Mouse (Mus musculus) left cerebral cortex, postnatal 10 days (tissue): ENCODE results near the gene Chka. TPM values are rescaled to one million over a fixed set of nuclear protein-coding genes. Genes with fewer than 3 reads are reported as not detected.

ENCODE experiments used
- DNase-seq, 2 experiments: peaks; one replicate each; pipeline ENCODE4 v3.0.0; 2021 to 2022; ENCODE audit warnings: low spot score in 2 of 2, mixed read lengths in 1 of 2; ENCODE audit errors: extremely low spot score in 1 of 2
- intact Hi-C: fragments of 180-260 bp; cut with DNase I; formaldehyde crosslinking; loops from one replicate; pipeline ENCODE4 v1.15.1; 2025
- total RNA-seq, 2 experiments: library from RNA; stranded (reverse); gene quantifications; 2 replicates each; pipeline ENCODE4 v1.2.3; 2021

The Chka gene
- total RNA-seq, 2 experiments from 2014 or later: 77.3 to 93.0 TPM

DNA sequence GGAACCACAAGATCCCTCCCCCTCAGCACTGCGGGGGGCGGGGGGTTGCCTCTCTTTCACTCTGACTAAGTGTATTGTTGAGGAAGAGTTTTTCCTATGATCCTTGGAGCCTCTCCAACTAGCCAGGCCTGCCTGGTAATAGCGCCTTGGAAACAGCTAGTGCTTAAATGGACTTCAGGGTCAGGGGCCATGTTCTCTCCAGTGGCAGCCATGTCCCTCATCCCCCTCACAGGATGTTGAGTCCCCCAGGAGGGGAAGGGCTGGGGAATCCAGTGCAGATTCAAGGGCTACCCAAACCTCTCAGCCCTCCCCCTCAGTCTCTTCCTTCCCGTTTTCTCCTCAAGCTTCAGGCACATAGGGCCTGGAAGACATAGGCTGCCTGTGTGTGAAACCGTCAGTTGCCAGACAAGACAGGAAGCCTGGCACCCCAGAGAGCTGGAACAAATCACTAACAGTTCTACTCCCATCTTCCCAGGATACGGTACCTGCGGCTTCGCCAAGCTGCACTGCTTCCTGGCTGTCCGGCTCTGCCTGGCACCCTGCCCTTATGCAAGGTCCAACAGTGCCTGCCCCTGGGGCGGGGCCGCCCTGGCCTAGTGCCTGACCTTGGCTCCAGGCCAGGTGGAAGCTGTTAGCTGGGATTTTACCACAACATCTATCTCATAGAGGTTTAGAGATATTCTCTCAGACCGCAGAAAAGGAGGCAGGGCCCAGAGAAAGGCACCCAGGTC, 77.8 kb downstream of the Chka start, which contains the start of gene Aldh3b1:
Aldh3b1 (minus strand) TSS at position 598 of the 731 bp plus-strand sequence.
- peak in 1 of 2 experiments; percentile 91 for DNase-seq
- intact Hi-C loops: no loop called here

DNA sequence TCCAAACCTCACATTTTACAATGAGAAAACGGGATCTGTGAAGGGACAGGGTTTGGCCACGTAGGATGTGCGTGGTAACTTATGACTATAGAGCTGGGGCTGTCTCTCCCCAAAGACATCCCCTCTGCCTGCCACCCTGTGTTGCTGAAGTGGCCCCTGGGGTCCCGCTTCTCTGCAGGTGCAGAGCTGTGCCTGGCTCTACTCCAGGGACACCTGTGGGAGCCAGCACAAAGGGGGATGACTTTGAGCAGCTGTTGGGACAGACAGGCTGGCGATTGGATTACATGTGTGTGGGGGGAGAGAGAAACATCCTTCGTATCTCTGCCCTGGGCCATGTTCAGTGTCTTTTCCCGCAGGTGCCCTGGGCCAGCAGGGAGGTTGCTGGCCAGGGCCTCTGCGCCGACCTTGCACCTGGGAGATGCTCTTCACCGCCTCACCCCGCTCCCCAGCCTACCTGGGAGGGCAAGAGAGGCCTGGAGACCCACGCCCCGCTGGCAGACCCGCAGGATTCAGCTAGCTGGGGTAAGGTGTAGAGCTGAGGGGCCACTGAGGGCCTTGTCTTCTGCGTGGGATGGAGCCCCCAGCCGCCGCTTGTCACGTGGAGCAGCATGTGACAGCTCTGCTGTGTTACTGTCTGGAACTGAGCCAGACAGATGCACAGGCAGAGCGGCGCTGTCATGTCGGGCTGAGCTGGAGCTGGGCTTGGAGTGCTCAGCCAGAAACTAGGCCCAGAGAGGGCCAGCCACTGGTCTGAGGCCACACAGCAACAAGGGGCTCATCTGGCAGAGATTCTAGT, 78.9 kb downstream of the Chka start:
- intact Hi-C loops: no loop called here
- DNase-seq: no peak

- intact Hi-C loops: no loop called here
- no peak for DNase-seq
Observed at GRCm38 (mm10) chr19:3931716-3932115, 80.1 kb downstream of the Chka start.

GRCm38 (mm10) chr19:3935032-3935895, 83.7 kb downstream of the Chka start, which contains the start of gene Unc93b1:
Unc93b1 (plus strand) TSS chr19:3935186.
- DNase-seq: peak in 1 of 2 experiments; percentile 86
- intact Hi-C loops: no loop called here

DNA sequence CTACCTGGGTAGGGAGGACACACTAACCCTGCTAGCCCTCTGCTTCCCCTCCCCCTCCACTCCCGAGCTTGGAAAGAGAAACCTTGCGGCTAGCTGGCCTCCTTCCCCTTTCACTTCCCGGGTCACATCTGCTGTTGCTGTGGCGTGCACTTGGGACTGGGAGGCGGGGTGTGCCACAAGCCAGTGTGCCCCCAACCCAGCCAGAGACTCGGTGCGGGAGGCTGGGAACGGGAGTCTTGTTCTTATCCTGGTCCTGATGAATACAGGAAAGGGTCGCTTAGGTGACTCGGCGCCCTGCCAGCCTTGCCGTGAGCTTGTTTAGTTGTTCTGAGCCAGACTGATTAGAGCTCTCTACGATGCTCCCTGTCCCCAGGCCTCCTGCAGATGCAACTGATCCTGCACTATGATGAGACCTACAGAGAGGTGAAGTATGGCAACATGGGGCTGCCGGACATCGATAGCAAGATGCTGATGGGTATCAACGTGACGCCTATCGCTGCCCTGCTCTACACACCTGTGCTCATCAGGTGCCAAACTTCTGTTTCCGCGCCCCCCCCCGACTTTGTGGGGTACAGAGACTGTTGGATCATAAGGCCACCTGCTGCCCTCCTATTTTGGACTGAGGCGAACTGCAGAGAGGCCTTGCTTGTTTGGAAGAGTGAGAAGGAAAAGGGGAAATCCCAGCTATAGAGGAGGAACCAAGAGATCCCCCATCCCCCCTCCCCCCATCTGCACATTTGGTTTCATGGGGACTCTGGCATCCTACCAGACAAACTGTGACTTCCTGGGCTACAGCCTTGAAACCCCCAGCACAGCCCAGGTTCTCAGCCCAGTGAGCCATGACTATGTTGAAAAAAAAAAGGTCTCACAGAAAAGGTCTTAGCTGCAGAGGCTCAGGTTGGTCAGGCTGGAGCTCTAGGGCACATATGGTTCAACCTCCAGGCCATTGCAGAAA, 84.6 kb downstream of the Chka start:
- intact Hi-C loops: no loop called here
- DNase-seq: peak in 1 of 2 experiments; percentile 80

DNA sequence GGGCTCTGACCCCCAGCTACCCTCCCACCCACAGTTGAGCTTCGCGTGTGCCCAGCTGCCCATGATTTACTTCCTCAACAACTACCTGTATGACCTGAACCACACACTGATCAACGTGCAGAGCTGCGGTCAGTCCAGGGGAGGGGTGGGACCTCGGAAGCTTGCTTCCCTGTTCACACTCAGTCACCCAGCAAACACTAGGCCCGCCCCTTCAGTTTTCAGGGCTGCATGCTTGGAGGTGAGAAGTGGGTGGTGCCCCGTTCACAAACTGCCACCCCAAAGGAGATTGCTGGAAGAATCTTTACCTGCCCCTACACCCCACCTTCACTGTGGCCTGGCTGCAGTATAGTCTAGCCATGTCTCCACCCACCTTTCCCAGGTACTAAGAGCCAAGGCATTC, 90.7 kb downstream of the Chka start:
- intact Hi-C loops: loop anchor here (10.0 kb wide), 1 partner anchor 282 kb away; no protein-coding TSS in a partner anchor
- DNase-seq: no peak

GRCm38 (mm10) chr19:3942986-3943735, 91.6 kb downstream of the Chka start:
- intact Hi-C loops: loop anchor here (10.0 kb wide), 1 partner anchor 282 kb away; no protein-coding TSS in a partner anchor
- no peak for DNase-seq

Other genes with a start within 250 kb of the Chka start
- 10 to 100 TPM; 10.1 TPM for gene Lrp5, start 165.2 kb upstream of the Chka start, total RNA-seq
- 10 to 100 TPM; 47.5 TPM for gene 1810055G02Rik, start 143.5 kb upstream of the Chka start, total RNA-seq
- 10 to 100 TPM; 56.2 to 62.9 TPM for gene Kmt5b, start 84.4 kb upstream of the Chka start, total RNA-seq
- 10 to 100 TPM; 14.2 to 22.4 TPM for gene Tcirg1, start 55.4 kb downstream of the Chka start, total RNA-seq
- 100 to 1,000 TPM; 123 to 130 TPM for gene Ndufs8, start 61.0 kb downstream of the Chka start, total RNA-seq
- gene Aldh3b1, start 78.0 kb downstream of the Chka start, total RNA-seq: 1 to 10 TPM; 1.5 to 1.7 TPM
- gene Unc93b1, start 83.4 kb downstream of the Chka start, total RNA-seq: 10 to 100 TPM; 15.0 to 16.3 TPM
- not detected for gene Aldh3b3, start 106.9 kb downstream of the Chka start, total RNA-seq
- gene Aldh3b2, start 120.6 kb downstream of the Chka start, total RNA-seq: 1 to 10 TPM; 2.3 to 2.4 TPM
- 1 to 10 TPM; 1.7 to 1.8 TPM for gene Acy3, start 134.8 kb downstream of the Chka start, total RNA-seq
- gene Tbx10, start 141.0 kb downstream of the Chka start, total RNA-seq: not detected
- gene Nudt8, start 148.8 kb downstream of the Chka start, total RNA-seq: 10 to 100 TPM in 1 of 2 experiments, 1 to 10 TPM in 1; 9.7 to 11.2 TPM
- gene Gm49405, start 148.9 kb downstream of the Chka start, total RNA-seq: 1 to 10 TPM in 1 of 2 experiments, under 1 TPM in 1; 0.81 to 1.4 TPM
- 1 to 10 TPM; 3.3 to 4.1 TPM for gene Doc2g, start 151.5 kb downstream of the Chka start, total RNA-seq
- 100 to 1,000 TPM; 209 to 221 TPM for gene Ndufv1, start 161.0 kb downstream of the Chka start, total RNA-seq
- 100 to 1,000 TPM; 226 to 232 TPM for gene Gstp1, start 186.2 kb downstream of the Chka start, total RNA-seq
- gene Gstp2, start 194.2 kb downstream of the Chka start, total RNA-seq: 10 to 100 TPM; 21.7 to 24.2 TPM
- gene Gstp3, start 207.8 kb downstream of the Chka start, total RNA-seq: not detected
- not detected for gene Cabp2, start 229.8 kb downstream of the Chka start, total RNA-seq
- 10 to 100 TPM; 20.4 to 21.6 TPM for gene Cdk2ap2, start 245.4 kb downstream of the Chka start, total RNA-seq
- 100 to 1,000 TPM; 234 to 237 TPM for gene Pitpnm1, start 248.2 kb downstream of the Chka start, total RNA-seq